Mouse (Mus musculus): Measurements from ENCODE around the gene Krit1.
"Not testable (repeated sequence)": the region's sequence is repeated elsewhere in the genome, so short reads cannot be mapped to it uniquely, and the experiment has no call there.

The Krit1 gene

DNA sequence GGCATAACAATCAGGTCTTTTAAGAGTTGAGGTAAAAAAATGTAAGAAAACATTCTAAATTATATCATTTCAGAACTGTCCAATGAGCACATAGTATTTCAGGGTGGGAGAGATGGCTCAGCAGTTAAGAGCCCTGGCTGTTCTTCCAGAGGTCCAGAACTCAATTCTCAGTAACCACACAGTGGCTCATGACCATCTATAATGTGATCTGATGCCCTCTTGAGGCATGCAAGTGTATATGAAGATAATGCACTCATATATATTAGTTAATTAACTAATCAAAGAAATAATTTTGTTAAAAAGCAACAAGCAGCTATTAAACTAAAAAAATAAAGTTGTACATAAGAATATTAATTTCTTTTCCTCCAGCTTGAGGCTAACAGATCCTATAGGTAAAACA is 86.2 kb downstream of the Krit1 start:
- peak; percentile 16 for DNase-seq (ENCODE audit: low read depth)

DNA sequence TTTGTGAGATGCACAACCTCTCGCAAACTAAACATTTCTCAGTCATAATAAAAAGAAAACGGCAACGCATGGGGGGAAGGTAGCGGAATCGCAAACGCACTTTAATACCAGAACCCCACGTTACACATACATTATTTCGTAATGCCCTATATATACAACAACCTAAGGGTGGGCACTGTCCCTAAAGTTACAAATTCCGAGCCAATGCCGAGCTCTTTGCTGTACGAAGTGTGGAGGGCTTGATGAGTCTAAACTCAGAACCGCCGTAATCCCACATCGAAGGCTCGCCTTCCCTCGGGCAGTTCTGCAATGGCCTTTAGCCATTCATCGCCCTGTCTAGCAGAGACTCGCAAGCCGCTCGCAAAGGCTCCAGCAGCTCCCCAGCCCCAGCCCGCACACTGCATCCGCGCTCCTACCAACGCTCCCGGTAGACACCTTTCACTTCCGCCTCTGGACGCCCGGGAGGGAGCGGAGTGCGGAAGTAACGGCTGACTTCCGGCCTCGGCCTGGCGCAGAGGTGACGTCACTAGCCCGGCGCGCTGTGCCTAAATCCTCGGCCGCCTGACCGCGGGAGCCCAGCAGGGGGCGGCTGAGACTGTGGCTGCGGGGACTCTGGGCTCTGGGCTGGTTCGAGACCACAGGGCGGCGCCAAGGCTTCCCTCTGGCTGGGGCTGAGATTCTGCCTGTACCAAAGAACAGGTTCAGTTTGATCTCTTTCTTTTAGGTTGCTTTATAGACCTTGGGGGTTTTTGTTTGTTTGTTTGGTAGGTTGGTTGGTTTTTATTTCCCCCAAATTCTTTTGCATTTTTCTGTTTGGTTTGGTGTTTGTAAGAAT is 90.7 kb downstream of the Krit1 start, which contains the start of gene Mterf1a:
Gene Mterf1a (minus strand): TSS at position 475 of the 835 bp plus-strand sequence.
- peak; percentile 63 for DNase-seq (ENCODE audit: low read depth)

DNA sequence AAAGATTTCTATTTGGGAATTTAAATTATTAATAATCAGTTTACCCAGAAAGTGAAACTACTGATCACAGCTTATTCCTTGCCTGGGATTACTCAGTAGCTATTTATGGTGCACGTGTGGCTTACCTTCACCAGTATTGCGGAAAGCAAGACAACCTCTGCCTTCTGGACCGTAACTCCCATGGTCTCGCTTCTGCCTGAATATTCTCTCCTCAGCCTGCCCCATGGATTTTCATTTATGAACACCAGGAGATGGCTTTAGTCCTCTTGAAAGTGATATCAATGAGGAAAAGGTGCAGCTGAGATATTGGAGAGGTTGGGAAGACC is 91.3 kb downstream of the Krit1 start:
- not testable (repeated sequence) for DNase-seq (ENCODE audit: low read depth)
